Mouse (Mus musculus): Measurements from ENCODE around the gene Rpl18. TPM values are rescaled to one million over a fixed set of nuclear protein-coding genes. Genes with fewer than 3 reads are reported as not detected.

The Rpl18 gene
- polyA plus RNA-seq, 1 experiment from 2014 or later: 1,157 TPM

DNA sequence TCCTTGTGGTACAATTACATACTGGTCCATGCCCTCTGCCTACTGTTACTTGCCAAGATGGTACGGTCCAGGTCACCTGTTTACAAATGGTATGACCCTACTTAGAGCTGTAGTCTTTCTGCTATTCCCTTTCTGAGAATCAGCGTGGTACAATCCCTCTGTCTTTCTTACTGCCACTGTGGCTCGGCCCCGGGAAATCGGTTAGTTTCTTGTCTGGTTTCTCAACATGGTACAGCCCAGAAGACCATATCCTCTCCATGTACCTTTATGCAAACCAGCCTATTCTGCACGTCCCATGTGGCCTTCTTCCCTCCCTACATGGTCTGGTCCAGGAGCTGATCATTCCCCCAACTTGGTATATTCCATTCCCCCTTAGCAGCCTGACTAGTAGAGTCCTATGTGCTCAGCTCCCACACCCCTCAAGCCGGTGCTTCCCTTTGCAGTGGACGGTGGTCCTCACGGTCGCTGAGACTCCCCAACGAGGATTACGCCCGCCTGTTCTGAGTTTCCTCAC, 11.2 kb upstream of the Rpl18 start:
- Histone ChIP-seq H3K27me3 (replicated peaks; ENCODE audit: control insufficient read depth, insufficient read depth, low read length) (peaks cover 16% of the 10 kb centered on the region), H3K36me3 (ENCODE audit: control insufficient read depth, insufficient read depth, low read length) (no peaks in the 10 kb centered on the region), H3K4me1 (ENCODE audit: control insufficient read depth, insufficient read depth, low read length) (peaks cover 56% of the 10 kb centered on the region), H3K4me2 (ENCODE audit: low read depth, low read length) (peak overlapping the region; percentile 96), H3K9me3 (ENCODE audit: control insufficient read depth, low read length) (no peaks in the 10 kb centered on the region), H3K9ac (ENCODE audit: low read depth, low read length) (peak overlapping the region; percentile 68), H3K27ac (ENCODE audit: low read length) (peak overlapping the region; percentile 89), H3K4me3 (ENCODE audit: low read length) (peak overlapping the region; percentile 70)
- 1% methylated on average over 13 of the region's 13 CpGs for WGBS
- peak; percentile 47 for ATAC-seq

DNA sequence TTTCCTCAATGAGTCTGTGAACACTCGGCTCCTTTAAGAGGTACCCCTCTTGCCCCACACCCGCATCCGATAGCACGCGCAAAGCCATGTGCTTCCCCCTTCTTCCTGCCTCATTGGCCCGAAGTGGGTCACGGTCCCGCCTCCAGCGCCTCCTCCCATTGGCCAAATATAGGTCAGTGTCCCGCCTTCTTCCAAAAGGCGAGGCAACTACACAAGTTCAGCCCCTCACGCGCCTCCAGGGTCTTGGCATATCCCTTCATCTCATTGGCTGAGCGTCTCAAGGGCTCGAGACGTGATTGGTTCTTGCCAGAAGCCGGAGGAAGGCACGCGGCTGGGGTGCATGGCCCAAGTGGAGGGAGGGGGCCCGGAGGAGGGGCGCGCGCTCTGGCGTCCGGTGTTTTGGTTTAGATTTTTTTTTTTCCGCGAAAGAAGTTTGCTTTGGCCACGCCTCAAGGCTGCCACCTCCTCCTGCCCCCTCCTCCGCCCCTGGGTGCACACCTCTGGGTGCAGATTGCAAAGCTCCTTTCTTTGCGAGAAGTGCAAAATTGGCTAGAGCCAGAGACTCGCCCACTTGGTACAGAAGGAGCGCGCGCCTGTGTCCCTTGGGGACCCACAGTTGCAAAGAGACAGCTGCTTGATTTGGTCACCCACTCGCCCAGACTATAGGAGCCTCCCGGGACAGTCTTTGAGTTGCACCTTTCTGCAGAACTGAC, 10.4 kb upstream of the Rpl18 start, which contains the start of gene Dbp:
Gene Dbp (plus strand): TSS at position 359 of the 713 bp plus-strand sequence.
- ATAC-seq: peak; percentile 79
- no peaks in the 10 kb centered on the region for H3K36me3 ChIP-seq (ENCODE audit: control insufficient read depth, insufficient read depth, low read length)
- H3K4me3 ChIP-seq (ENCODE audit: low read length): peak within 1 kb of the TSS; percentile 70
- H3K27me3 ChIP-seq (replicated peaks; ENCODE audit: control insufficient read depth, insufficient read depth, low read length): peaks cover 10% of the 10 kb centered on the region
- peak within 1 kb of the TSS; percentile 93 for H3K27ac ChIP-seq (ENCODE audit: low read length)
- H3K4me1 ChIP-seq (ENCODE audit: control insufficient read depth, insufficient read depth, low read length): peaks cover 54% of the 10 kb centered on the region
- H3K9ac ChIP-seq (ENCODE audit: low read depth, low read length): peak within 1 kb of the TSS; percentile 76
- WGBS: 0% methylated on average over 36 of the region's 36 CpGs
- peak within 1 kb of the TSS; percentile 99 for H3K4me2 ChIP-seq (ENCODE audit: low read depth, low read length)
- no peaks in the 10 kb centered on the region for H3K9me3 ChIP-seq (ENCODE audit: control insufficient read depth, low read length)

DNA sequence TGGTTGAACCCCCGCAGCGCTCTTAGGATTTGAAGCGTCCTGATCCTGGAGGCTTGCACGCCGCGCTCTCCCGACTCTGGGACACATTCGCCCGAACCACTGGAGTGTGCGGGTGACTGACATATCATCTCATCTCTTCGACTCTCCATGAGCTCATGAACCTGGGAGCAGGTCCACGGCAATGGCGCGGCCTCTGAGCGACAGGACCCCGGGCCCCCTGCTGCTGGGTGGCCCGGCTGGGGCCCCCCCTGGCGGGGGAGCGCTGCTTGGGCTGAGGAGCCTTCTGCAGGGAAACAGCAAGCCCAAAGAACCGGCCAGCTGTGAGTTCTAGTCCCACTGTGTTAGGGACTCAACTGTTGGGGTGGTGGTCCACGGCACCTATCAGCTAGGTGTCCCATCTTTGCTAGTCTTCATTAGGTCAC, 9.8 kb upstream of the Rpl18 start:
- no peaks in the 10 kb centered on the region for H3K9me3 ChIP-seq (ENCODE audit: control insufficient read depth, low read length)
- peak overlapping the region; percentile 70 for H3K4me3 ChIP-seq (ENCODE audit: low read length)
- H3K4me1 ChIP-seq (ENCODE audit: control insufficient read depth, insufficient read depth, low read length): peaks cover 52% of the 10 kb centered on the region
- peak overlapping the region; percentile 76 for H3K9ac ChIP-seq (ENCODE audit: low read depth, low read length)
- peaks cover 2% of the 10 kb centered on the region for H3K36me3 ChIP-seq (ENCODE audit: control insufficient read depth, insufficient read depth, low read length)
- peaks cover 4% of the 10 kb centered on the region for H3K27me3 ChIP-seq (replicated peaks; ENCODE audit: control insufficient read depth, insufficient read depth, low read length)
- peak overlapping the region; percentile 93 for H3K27ac ChIP-seq (ENCODE audit: low read length)
- peak; percentile 0; the same call in 1 of the 2 replicates for ATAC-seq
- peak overlapping the region; percentile 99 for H3K4me2 ChIP-seq (ENCODE audit: low read depth, low read length)
- under 1% methylated on average over 21 of the region's 21 CpGs for WGBS

DNA sequence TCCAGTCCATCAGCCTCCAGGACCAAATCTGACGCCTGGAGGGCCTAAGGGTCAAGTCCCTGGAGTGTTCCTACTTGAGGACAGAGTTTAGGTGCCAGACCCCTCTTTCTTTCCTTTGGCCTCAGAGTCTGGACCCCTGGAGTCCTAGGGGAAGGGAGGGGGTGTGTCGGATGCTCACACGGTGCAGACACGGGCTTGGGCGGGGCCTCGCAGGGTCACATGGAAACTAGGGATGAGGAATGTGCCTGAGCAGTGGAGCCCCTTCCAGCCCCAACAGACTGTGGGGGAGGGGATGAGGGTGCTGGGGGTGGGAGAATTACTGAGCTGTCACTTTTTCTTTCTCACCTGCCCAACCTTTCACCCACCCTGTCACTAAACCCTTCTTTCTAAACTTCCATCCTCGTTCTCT, 9.4 kb upstream of the Rpl18 start:
- H3K27ac ChIP-seq (ENCODE audit: low read length): peak overlapping the region; percentile 93
- H3K4me2 ChIP-seq (ENCODE audit: low read depth, low read length): peak overlapping the region; percentile 99
- H3K4me3 ChIP-seq (ENCODE audit: low read length): peak overlapping the region; percentile 70
- peaks cover 5% of the 10 kb centered on the region for H3K36me3 ChIP-seq (ENCODE audit: control insufficient read depth, insufficient read depth, low read length)
- H3K9me3 ChIP-seq (ENCODE audit: control insufficient read depth, low read length): no peaks in the 10 kb centered on the region
- 0 out of 2 replicates have a peak, but pooled peaks cover 2% of the 10 kb centered on the region for H3K27me3 ChIP-seq (replicated peaks; ENCODE audit: control insufficient read depth, insufficient read depth, low read length)
- H3K4me1 ChIP-seq (ENCODE audit: control insufficient read depth, insufficient read depth, low read length): peaks cover 52% of the 10 kb centered on the region
- H3K9ac ChIP-seq (ENCODE audit: low read depth, low read length): peak overlapping the region; percentile 86
- ATAC-seq: no peak
- 0% methylated on average over 7 of the region's 7 CpGs for WGBS

DNA sequence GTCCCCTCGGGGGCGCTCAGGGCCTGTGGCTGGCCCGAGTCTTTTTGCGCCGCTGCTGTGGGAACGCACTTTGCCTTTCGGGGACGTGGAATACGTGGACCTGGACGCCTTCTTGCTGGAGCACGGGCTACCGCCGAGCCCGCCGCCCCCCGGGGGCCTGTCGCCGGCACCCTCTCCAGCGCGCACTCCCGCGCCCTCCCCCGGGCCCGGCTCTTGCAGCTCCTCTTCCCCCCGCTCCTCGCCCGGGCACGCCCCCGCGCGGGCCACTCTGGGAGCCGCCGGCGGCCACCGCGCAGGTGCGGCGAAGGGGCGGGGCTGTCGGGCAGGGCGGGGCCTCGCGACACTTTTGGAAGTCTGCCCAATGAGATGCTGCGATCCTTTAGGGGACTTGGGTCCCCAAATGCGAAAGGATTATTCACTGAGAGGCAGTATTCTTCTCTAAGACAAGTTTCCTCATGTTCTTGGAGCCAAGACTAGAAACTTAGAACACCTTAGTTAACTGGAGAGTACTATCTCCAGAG, 8.5 kb upstream of the Rpl18 start:
- Histone ChIP-seq H3K9me3 (ENCODE audit: control insufficient read depth, low read length) (no peaks in the 10 kb centered on the region), H3K27ac (ENCODE audit: low read length) (peak overlapping the region; percentile 85), H3K36me3 (ENCODE audit: control insufficient read depth, insufficient read depth, low read length) (peaks cover 12% of the 10 kb centered on the region), H3K4me3 (ENCODE audit: low read length) (peak overlapping the region; percentile 70), H3K4me2 (ENCODE audit: low read depth, low read length) (peak overlapping the region; percentile 99), H3K9ac (ENCODE audit: low read depth, low read length) (peak overlapping the region; percentile 86), H3K4me1 (ENCODE audit: control insufficient read depth, insufficient read depth, low read length) (peaks cover 53% of the 10 kb centered on the region), H3K27me3 (replicated peaks; ENCODE audit: control insufficient read depth, insufficient read depth, low read length) (no peaks in the 10 kb centered on the region)
- peak; percentile 6; the same call in 1 of the 2 replicates for ATAC-seq
- under 1% methylated on average over 37 of the region's 45 CpGs for WGBS

DNA sequence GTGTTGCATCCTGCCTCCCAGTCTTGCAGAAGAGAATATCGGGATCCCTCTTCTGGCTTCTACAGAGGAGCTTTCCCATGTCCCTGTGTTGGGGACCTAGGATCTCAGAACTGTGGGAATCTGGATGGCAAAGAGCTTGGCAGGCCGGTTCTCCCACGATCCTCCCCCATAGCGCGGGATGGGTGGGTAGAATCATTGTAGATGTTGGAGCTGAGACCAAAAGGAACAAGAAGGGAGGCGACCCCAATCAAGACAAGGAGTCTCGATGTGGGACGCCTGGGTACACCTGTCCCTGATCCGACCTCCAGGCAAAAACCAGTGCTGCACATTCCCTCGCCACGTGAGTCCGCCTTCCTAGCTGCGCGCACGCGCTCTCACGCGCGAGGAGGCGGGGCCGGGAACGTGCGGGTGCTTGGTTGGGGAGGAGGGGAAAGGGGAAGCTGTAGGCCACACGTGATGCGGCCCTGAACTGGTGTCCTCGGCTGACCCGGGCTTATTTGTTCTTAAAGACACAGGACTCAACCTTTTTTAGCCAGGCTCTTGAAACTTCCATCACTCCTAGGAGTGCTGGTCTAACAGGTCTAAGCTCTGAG, 7.8 kb upstream of the Rpl18 start:
- peak overlapping the region; percentile 99 for H3K4me2 ChIP-seq (ENCODE audit: low read depth, low read length)
- peaks cover 15% of the 10 kb centered on the region for H3K36me3 ChIP-seq (ENCODE audit: control insufficient read depth, insufficient read depth, low read length)
- H3K27me3 ChIP-seq (replicated peaks; ENCODE audit: control insufficient read depth, insufficient read depth, low read length): no peaks in the 10 kb centered on the region
- no peaks in the 10 kb centered on the region for H3K9me3 ChIP-seq (ENCODE audit: control insufficient read depth, low read length)
- peaks cover 53% of the 10 kb centered on the region for H3K4me1 ChIP-seq (ENCODE audit: control insufficient read depth, insufficient read depth, low read length)
- ATAC-seq: peak; percentile 5; the same call in 1 of the 2 replicates
- 1% methylated on average over 27 of the region's 27 CpGs for WGBS
- H3K4me3 ChIP-seq (ENCODE audit: low read length): peak overlapping the region; percentile 70
- H3K9ac ChIP-seq (ENCODE audit: low read depth, low read length): peak overlapping the region; percentile 41; the same call in 1 of the 2 replicates
- H3K27ac ChIP-seq (ENCODE audit: low read length): peak overlapping the region; percentile 85

DNA sequence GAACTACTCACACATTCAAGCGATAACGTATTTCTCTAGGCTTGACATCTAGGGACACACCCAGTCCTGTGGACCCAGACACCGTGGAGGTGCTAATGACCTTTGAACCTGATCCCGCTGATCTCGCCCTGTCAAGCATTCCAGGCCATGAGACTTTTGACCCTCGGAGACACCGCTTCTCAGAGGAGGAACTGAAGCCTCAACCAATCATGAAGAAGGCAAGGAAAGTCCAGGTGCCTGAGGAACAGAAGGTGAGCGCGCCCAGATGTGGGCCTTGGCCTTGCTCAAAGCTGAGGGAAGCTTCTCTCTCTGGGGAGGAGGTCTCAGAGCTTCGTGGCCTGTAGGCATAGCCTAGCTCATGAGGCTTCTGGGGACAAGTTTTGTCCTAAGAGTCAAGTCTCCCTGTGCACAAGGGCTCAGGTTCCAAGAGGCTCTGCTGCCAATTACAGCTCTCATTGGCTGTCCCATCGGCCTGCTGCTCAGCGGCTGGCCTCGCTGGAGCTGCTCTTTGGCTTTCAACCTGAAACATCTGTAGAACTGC, 7.0 kb upstream of the Rpl18 start:
- Histone ChIP-seq H3K4me2 (ENCODE audit: low read depth, low read length) (peak overlapping the region; percentile 99), H3K27me3 (replicated peaks; ENCODE audit: control insufficient read depth, insufficient read depth, low read length) (no peaks in the 10 kb centered on the region), H3K27ac (ENCODE audit: low read length) (peak overlapping the region; percentile 85), H3K36me3 (ENCODE audit: control insufficient read depth, insufficient read depth, low read length) (peaks cover 19% of the 10 kb centered on the region), H3K4me3 (ENCODE audit: low read length) (peak overlapping the region; percentile 70; the same call in 1 of the 2 replicates), H3K4me1 (ENCODE audit: control insufficient read depth, insufficient read depth, low read length) (peaks cover 57% of the 10 kb centered on the region), H3K9ac (ENCODE audit: low read depth, low read length) (peak overlapping the region; percentile 41), H3K9me3 (ENCODE audit: control insufficient read depth, low read length) (no peaks in the 10 kb centered on the region)
- peak; percentile 22 for ATAC-seq
- WGBS: 33% methylated on average over 13 of the region's 13 CpGs

DNA sequence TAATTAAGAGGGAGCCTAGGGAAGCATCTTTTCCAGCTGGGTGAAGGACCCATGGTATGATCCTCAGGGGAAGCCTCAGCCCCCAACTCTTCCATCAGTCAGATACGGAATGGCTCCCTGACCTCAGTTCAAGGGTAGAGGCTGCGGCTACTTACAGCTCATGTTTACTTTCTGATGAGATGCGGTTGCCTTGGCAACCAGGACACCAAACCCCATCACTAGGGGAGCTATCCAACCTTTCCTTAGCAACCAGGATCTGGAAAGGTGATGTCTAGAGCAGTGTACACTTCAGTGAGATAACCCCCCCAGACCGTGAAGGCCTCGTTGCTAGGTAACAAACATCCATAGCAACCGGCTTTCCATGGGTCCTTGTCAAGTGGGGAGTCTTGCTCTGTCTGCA, 6.2 kb upstream of the Rpl18 start:
- WGBS: 40% methylated on average over 6 of the region's 6 CpGs
- no peaks in the 10 kb centered on the region for H3K27me3 ChIP-seq (replicated peaks; ENCODE audit: control insufficient read depth, insufficient read depth, low read length)
- ATAC-seq: no peak
- no peak overlapping the region; the same call in 1 of the 2 replicates for H3K4me2 ChIP-seq (ENCODE audit: low read depth, low read length)
- peaks cover 52% of the 10 kb centered on the region for H3K4me1 ChIP-seq (ENCODE audit: control insufficient read depth, insufficient read depth, low read length)
- no peak overlapping the region for H3K4me3 ChIP-seq (ENCODE audit: low read length)
- H3K9me3 ChIP-seq (ENCODE audit: control insufficient read depth, low read length): no peaks in the 10 kb centered on the region
- H3K27ac ChIP-seq (ENCODE audit: low read length): peak overlapping the region; percentile 85
- H3K36me3 ChIP-seq (ENCODE audit: control insufficient read depth, insufficient read depth, low read length): peaks cover 22% of the 10 kb centered on the region
- peak overlapping the region; percentile 41; the same call in 1 of the 2 replicates for H3K9ac ChIP-seq (ENCODE audit: low read depth, low read length)

All from intestine, embryonic 16.5 days (tissue).